Mouse (Mus musculus) gastrocnemius, adult 2 months (tissue): Measurements from ENCODE around the gene Thumpd3. TPM values are rescaled to one million over a fixed set of nuclear protein-coding genes. Genes with fewer than 3 reads are reported as not detected.

Experiments
- DNase-seq: peaks from one replicate; pipeline ENCODE4 v3.0.0; 2022
- H3K27ac ChIP-seq: fragments of 200-600 bp; 2 replicates; pipeline ENCODE4 v1.8.1; 2022; ENCODE audit warnings: mild to moderate bottlenecking
- H3K4me3 ChIP-seq: fragments of 200-600 bp; 2 replicates; pipeline ENCODE4 v1.8.1; 2022; ENCODE audit warnings: mild to moderate bottlenecking, moderate library complexity
- CTCF ChIP-seq: fragments of 200-600 bp; IDR thresholded peaks from 2 replicates; pipeline ENCODE4 v1.8.1; 2022; ENCODE audit warnings: antibody characterized with exemption, mild to moderate bottlenecking, moderate library complexity
- intact Hi-C: fragments of 180-260 bp; cut with DNase I; formaldehyde crosslinking; loops from one replicate; pipeline ENCODE4 v1.15.1; 2025
- long read RNA-seq, 2 experiments: library from polyadenylated mRNA; stranded (forward); transcript quantifications; one replicate each; pipeline ENCODE4 v2.0.0; 2021
- total RNA-seq, 2 experiments: library from RNA; stranded (reverse); gene quantifications; 2 replicates each; pipeline ENCODE4 v1.2.3; 2021

The Thumpd3 gene
- total RNA-seq, result 10 to 100 TPM; 13.7 to 14.5 TPM
- long read RNA-seq, experiment 1, transcript Thumpd3-201 (10 exons, 2,163 nt), result major isoform, 16 of 20 reads
- long read RNA-seq, experiment 1, partial matches to known transcripts, result 1 of 20 reads
- long read RNA-seq, experiment 1, other reads (novel, unspliced or antisense), result 3 of 20 reads
- long read RNA-seq, experiment 2, transcript Thumpd3-201 (10 exons, 2,163 nt), result major isoform, 23 of 35 reads
- long read RNA-seq, experiment 2, partial matches to known transcripts, result 1 of 35 reads
- long read RNA-seq, experiment 2, other reads (novel, unspliced or antisense), result 10 of 35 reads

DNA sequence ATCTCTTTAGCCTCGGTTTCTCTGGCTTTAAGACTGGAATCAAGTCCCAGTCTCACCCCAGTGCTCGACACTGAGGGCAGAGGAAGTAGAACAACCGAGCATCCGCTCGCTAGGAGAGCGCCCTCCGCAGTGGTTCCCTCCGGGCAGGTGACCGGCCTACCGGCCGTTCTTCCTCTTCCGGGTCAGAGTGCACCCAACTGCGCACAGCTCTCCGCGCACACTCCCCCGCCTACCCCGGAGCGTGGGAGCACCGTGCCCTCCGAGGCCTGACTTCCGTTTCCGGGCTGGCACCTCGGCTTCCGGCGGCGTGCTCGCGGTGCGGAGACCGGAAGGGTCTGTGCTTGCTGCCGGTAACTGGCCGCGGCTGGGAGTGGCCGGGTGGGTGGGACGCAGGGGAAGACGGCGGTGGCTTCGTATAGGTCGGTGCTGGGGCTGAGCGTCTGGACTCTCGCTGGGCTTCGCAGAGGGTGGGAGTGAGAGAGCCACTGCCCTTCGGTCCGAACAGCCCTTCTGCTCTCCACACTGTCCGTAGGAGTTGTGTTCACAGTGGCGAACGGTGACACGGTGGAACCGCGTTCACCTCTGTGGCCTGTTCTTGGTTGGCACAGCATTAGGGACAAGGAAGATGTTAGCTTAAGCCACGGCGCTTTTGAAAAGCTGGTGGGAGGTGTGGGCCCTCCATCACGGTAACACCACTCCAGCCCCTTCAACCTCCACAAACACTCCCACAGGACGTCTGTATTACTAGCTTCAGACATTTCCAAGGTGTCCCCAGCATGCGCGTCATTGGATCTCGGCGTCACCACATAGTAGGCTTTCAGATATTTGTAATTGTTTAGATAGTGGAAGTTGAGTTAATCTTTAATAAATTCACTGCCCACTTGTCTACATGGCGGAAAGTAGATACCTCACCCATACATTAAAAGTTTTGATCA lies at the start of gene Thumpd3:
Gene Thumpd3, plus strand, starts transcription at position 185 of the 935 bp plus-strand sequence.
- H3K27ac ChIP-seq, result peak within 1 kb of the TSS; percentile 93
- H3K4me3 ChIP-seq, result peak within 1 kb of the TSS; percentile 79
- peak; percentile 17; the same call in 1 of the 2 replicates for TF ChIP-seq CTCF
- peak; percentile 98 for DNase-seq
- intact Hi-C loops, result loop anchor here (2.0 kb wide), 2 partner anchors 30 to 190 kb away; partner anchors contain the start of genes Mtmr14 and Setd5

DNA sequence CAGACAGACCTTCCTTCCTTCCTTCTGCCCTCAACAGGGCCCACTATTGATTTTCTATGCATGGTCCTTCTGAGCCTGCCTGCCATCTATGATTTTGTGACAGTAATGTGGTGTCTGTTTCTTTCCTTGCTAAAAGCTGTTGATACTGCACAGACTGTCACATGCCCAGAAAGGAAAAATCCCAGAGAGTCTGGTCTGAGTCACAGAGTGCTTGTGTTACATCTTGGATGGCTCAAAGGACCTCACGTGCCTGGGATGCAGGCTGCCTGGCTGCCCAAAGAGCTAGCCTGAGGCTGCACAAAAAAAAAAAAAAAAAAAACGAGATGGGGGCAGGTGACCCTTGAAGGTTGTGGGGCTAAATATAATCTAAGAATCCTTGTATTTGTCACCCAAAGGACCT lies 46.8 kb upstream of the Thumpd3 start:
- no peak overlapping the region for H3K4me3 ChIP-seq
- no peak for DNase-seq
- no peak overlapping the region for H3K27ac ChIP-seq
- TF ChIP-seq CTCF, result no peak
- intact Hi-C loops, result no loop called here

DNA sequence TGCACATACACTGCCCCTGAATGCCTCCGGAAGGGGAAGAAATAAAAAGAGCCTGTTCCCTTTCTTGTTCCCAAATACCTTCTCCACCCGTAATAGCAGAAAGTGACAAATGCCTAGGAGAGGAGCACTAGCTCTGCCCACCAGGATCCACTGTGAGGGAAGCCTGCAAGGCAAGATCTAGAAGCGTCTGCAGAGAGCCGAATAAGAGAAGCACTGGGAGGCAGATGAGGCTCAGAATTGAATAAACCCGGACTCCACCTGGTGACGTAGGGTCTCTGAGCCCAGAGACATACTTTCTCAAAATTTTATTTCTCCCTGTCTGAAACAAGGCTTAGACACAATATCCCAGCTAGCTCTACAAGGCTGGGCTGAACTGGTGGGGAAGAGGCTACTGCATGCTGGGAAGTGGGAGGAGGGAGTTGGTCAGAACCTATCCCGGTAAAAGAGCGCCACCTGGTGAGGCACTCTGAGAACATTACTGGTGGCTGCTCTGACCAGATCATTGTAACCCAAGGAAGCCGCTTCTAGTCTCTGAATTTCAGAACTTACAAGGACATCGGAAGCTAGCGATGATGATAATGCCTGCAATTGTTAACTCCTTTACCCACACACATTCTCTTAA lies 45.2 kb upstream of the Thumpd3 start:
- peak; percentile 89 for DNase-seq
- intact Hi-C loops, result loop anchor here (2.0 to 5.0 kb wide), 2 partner anchors 304 to 508 kb away; partner anchors contain the start of gene Rad18

DNA sequence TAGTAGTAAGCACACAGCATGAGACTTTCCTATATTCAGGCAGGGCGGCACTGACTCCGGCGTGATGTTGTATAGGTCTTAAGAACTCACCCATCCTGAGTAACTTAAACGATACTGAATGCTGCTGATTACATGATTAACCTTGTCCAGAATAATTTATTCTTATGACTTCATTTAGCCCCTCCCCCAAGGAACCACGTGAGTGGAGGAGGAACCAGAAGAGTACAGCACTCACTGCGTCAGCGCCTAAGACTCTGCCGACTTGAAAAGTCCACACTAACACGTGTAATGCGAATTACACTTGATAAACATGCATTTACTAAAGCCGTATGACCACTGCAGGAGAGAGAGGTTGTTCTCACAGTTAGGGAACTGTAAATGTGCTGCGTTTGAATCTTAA lies 44.3 kb upstream of the Thumpd3 start:
- intact Hi-C loops, result loop anchor here (1.0 to 5.0 kb wide), 3 partner anchors 285 to 509 kb away; partner anchors contain the start of gene Rad18
- DNase-seq, result peak; percentile 19
- no peak overlapping the region for H3K27ac ChIP-seq
- no peak overlapping the region for H3K4me3 ChIP-seq
- TF ChIP-seq CTCF, result no peak

More for the DNA sequence above, 45.2 kb upstream of the Thumpd3 start:
- Histone ChIP-seq H3K27ac (peak overlapping the region; percentile 46; the same call in 1 of the 2 replicates), H3K4me3 (peak overlapping the region; percentile 58)
- peak; percentile 83 for TF ChIP-seq CTCF

DNA sequence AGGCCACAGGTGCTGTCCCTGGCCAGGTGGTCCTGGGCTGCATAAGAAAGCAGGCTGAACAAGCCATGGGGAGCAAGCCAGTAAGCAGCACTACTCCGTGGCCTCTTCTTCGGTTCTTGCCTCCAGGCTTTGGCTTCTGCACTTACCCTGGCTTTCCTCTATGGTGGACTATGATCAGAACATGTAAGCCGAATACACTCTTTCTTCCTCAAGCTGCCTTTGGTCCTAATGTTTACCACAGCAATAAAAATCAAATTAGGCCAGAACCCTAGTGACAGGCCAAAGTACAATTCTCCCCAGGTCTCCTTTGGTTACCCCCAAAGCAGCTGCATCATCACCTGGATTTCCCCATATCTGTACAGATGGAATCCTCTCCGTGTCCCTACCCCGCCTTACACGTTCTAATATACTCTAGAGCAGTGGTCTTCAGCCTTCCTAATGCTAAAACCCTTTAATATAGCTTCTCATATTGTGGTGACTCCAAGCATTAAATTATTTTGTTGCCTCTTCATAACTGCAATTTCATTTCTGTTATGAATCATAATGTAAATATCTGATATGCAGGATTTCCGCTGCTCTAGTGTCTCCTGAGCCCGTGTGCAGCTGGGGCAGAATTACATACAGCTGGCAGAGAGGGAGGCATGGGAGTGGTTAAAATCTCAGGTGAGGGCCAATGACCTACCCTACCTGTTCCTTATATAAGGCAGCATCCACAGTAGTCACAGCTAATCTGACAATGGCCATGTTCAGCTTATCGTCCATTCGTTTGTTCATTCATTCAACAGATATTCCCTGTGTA lies 42.5 kb upstream of the Thumpd3 start:
- intact Hi-C loops, result loop anchor here (5.0 kb wide), 1 partner anchor 511 kb away; no protein-coding TSS in a partner anchor

DNA sequence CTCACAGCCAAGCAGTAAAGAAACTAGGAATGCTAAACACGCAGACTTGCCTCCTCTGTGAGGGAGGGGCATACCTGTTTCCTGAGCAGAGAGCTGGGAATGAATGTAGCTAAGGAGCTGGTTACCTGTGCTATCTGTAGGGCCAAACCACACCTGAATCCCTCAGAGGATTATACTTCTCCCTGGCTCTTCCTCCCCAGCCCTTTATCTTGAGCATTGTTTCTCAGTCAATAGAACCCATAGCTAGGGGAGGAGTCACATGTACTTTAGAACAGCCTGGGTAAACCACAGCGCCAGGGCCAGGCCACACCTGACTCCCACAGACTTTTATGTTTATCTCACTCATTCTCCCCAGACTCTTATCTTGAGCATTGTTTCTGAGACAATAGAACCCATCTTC lies 39.2 kb upstream of the Thumpd3 start:
- no peak overlapping the region for H3K4me3 ChIP-seq
- TF ChIP-seq CTCF, result no peak
- no peak overlapping the region for H3K27ac ChIP-seq
- intact Hi-C loops, result no loop called here
- DNase-seq, result no peak

More for the DNA sequence above, 42.5 kb upstream of the Thumpd3 start:
- no peak for DNase-seq
- H3K4me3 ChIP-seq, result no peak overlapping the region
- H3K27ac ChIP-seq, result no peak overlapping the region
- TF ChIP-seq CTCF, result no peak

DNA sequence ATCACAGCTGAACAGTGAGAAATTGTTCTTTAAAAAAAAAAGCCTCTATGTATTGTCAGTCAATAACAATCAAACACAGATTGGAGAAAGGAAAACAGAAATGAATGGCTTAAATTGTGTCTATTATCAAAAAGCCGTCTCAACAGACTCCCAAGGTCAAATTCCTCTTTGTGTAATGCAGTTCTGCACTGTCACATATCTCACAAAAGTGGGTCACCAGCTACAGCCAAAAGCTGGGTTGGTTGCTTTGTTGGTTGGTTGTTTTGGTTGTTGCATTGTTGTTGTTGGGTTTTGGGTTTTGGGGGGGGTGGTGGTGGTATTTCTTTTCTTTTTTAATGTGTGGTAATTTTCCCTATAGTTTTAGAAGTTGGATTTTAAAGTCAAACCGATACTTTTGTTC lies 34.1 kb upstream of the Thumpd3 start:
- no peak for DNase-seq
- Histone ChIP-seq H3K4me3 (no peak overlapping the region; the same call in 1 of the 2 replicates), H3K27ac (peak overlapping the region; percentile 82)
- TF ChIP-seq CTCF, result no peak
- intact Hi-C loops, result no loop called here

DNA sequence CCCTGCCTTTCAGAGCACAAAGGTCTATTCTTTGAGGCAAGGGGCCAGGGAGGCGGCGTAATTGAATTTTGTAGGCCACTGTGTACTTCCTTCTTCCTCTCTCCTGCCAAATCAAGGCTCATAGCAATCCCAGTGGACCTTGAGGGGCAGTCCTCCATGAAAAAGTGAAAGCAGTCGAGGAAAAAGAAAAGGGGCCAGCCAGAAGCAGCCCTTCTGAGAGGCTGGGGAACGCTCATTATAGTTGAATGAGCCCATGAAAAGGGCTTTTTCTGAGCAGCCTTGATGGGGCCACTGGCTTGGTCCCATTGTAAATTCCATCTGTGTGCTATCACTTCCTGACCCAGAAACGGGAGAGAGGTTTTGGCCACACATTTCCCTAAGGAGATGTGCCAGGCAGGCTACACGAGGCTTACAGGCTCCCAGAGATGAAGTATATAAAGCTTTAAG lies 33.5 kb upstream of the Thumpd3 start:
- TF ChIP-seq CTCF, result no peak
- DNase-seq, result peak; percentile 81
- H3K27ac ChIP-seq, result peak overlapping the region; percentile 82
- H3K4me3 ChIP-seq, result peak overlapping the region; percentile 63
- intact Hi-C loops, result no loop called here

DNA sequence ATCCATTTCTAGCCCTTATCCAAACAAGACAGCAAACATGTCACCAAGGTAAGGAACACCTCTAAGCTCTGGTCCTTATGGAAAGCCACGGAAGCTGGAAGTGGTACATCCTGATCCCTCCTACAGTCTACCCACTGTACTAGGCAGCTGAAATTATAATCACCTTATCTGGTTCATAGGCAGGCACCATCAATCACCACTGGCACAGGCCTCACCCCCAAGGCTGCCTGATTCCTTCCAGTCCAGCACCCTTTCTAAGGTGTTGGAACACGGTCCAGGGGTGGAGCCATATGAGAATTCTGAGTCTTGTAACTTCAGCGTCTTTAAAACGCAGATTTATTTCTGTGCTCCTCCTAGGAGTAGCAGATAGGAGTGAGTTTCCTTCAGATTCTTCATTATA lies 32.5 kb upstream of the Thumpd3 start:
- Histone ChIP-seq H3K27ac (no peak overlapping the region), H3K4me3 (no peak overlapping the region)
- no peak for DNase-seq
- intact Hi-C loops, result no loop called here
- no peak for TF ChIP-seq CTCF

DNA sequence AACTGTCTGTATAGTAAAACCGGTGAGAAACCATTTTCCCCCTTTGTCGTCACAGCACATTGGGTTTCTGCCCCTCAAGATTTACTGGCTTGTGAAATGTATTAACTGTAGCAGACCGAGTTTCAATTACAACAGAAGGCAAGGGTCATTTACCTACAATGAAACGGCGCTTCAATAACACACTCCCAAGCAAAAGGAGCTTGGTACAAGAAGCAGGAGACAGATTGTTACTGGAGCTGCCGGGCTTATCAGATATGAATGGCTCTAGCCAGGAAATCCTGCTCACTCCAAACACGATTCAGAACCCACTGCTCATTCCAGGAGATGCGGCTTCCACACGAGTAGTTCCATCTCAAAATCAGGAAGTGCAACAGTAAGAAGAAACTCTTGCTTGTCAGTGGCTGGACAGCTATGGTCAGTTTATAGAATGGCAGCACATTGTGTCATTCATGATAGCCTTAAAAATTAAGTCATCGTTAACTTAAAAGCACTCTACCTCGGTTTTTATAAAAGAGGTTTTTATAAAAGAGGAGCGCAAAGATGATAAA lies 28.5 kb upstream of the Thumpd3 start:
- no peak overlapping the region; the same call in 1 of the 2 replicates for H3K4me3 ChIP-seq
- H3K27ac ChIP-seq, result no peak overlapping the region
- no peak for TF ChIP-seq CTCF
- intact Hi-C loops, result no loop called here
- no peak for DNase-seq

DNA sequence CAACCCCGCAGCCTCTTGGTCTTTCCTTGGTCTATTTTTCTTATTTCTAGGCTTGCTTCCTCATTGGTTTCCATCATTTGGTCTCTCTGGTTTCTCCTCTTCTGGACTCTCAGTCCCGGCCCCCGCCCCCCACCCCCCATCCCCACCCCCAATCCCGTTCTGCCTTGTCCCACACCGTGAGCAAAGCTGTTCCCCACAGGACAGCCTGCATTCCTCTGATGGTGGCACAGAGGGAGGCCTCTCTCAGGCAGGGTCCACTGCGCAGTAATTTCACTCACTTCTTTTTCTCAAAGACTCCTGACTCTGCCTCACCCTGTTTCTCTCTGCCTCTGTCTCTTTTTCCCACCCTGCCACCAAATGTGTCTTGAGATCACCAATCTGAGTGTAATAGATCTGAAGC lies 27.9 kb upstream of the Thumpd3 start:
- no peak for TF ChIP-seq CTCF
- DNase-seq, result no peak
- Histone ChIP-seq H3K4me3 (no peak overlapping the region), H3K27ac (no peak overlapping the region)
- intact Hi-C loops, result no loop called here
